Mouse (Mus musculus): Measurements from ENCODE around the gene Zwint.

GRCm38 (mm10) chr10:72653797-72654196 lies 848 bp upstream of the Zwint start:
- TF ChIP-seq POLR2A (IDR thresholded peaks at IDR 0.05; ENCODE audit: low read depth, low read length) = no peak
- TF ChIP-seq CTCF (IDR thresholded peaks at IDR 0.05; ENCODE audit: borderline replicate concordance, insufficient read depth, low read length) = no peak
